Mouse (Mus musculus): ENCODE results near the gene Mrpl27. TPM values are rescaled to one million over a fixed set of nuclear protein-coding genes. Genes with fewer than 3 reads are reported as not detected.

Gene Mrpl27
- 54.7 and 59.9 TPM in 2 replicates for polyA plus RNA-seq (2015; fragmentation: Nextera tagmentation; extraction: Ambion mirVana)

DNA sequence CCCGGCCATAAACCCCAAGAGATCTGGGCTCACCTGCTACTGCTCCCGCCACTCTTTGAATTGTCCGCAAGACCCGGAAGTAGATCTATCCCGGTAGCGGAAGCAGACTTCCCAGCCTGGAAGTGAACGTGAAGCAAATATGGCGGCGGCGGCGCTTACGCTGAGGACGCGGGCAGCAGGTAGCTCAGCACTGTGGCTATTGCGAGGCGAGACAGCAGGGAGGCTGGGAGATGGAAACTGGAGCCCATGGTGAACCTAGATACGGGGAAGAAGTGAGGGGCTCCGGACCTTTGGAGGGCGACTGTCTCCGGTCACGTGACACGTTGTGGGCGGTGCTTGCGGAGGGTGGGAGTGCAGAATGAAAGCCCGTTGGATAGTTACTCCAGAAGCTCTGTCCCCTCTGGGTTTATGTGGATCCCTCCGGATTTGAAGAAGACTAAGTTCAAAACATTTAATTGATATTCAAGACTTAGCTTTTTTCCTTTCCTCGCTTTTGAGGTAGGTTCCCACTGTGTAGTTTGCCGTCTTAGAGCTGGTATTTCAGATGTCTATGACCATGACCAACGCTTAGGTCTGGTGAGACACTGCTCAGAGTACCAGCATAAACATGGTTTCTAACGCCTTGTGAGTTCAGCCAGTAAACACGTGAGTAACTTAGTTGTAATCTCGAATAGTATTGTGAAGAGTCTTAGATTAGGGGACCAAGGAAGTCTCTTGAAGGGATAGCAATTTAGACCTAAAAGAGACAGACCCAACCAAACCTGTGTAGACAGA, at the start of gene Mrpl27, which contains the start of gene Eme1:
TSS of gene Mrpl27 (plus strand) at position 105 of the 774 bp plus-strand sequence.
TSS of gene Eme1 (minus strand) at position 302 of the 774 bp plus-strand sequence.
- H3K9me3 ChIP-seq (replicated peaks) = no peaks in the 10 kb centered on the region
- under 1% methylated on average over 32 of the region's 32 CpGs for WGBS (ENCODE audit: insufficient replicate concordance)
- peak within 1 kb of the TSS; percentile 71 for H3K9ac ChIP-seq
- H3K27ac ChIP-seq (replicated peaks) = peak within 1 kb of the TSS; percentile 92
- H3K36me3 ChIP-seq (replicated peaks) = peaks cover 55% of the 10 kb centered on the region
- peaks cover 31% of the 10 kb centered on the region for H3K4me1 ChIP-seq (replicated peaks)
- H3K4me2 ChIP-seq = peak within 1 kb of the TSS; percentile 67
- H3K4me3 ChIP-seq (replicated peaks) = peak within 1 kb of the TSS; percentile 88
- no peaks in the 10 kb centered on the region for H3K27me3 ChIP-seq
- ATAC-seq (ENCODE audit: insufficient read depth) = peak; percentile 86

GRCm38 (mm10) chr11:94610744-94611740, 42.5 kb upstream of the Mrpl27 start:
- Histone ChIP-seq H3K4me2 (no peak overlapping the region), H3K4me1 (replicated peaks) (no peaks in the 10 kb centered on the region), H3K9ac (no peak overlapping the region), H3K36me3 (replicated peaks) (no peaks in the 10 kb centered on the region), H3K27ac (replicated peaks) (no peak overlapping the region), H3K9me3 (replicated peaks) (no peaks in the 10 kb centered on the region), H3K27me3 (no peaks in the 10 kb centered on the region), H3K4me3 (replicated peaks) (no peak overlapping the region)
- 41% methylated on average over 4 of the region's 4 CpGs for WGBS (ENCODE audit: insufficient replicate concordance)
- ATAC-seq (ENCODE audit: insufficient read depth) = no peak

GRCm38 (mm10) chr11:94614603-94615002, 39.0 kb upstream of the Mrpl27 start:
- H3K4me1 ChIP-seq (replicated peaks) = no peaks in the 10 kb centered on the region
- H3K9me3 ChIP-seq (replicated peaks) = no peaks in the 10 kb centered on the region
- WGBS (ENCODE audit: insufficient replicate concordance) = 62% methylated on average over 4 of the region's 4 CpGs
- H3K27me3 ChIP-seq = no peaks in the 10 kb centered on the region
- no peak overlapping the region for H3K9ac ChIP-seq
- no peak for ATAC-seq (ENCODE audit: insufficient read depth)
- no peaks in the 10 kb centered on the region for H3K36me3 ChIP-seq (replicated peaks)
- no peak overlapping the region for H3K4me2 ChIP-seq
- no peak overlapping the region for H3K4me3 ChIP-seq (replicated peaks)
- no peak overlapping the region for H3K27ac ChIP-seq (replicated peaks)

DNA sequence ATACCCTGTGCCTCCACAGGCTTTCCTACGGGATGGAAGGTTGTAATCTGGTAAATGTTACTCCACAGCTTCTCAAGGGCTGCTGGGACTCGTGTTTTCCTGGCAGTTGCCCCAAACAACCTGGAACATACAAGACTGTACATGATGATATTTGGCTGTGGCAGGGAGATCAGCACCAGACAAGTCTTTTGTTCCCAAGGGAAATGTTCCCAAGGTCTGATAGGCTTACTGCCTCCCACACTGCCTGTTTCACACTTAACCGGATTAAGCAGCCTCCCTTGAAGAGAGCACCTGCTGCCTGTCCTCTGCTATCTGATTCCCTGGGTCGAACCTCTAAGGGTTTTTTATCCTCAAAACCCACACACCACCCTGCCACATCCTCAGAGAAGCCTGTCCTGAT, 38.1 kb upstream of the Mrpl27 start:
- no peaks in the 10 kb centered on the region for H3K36me3 ChIP-seq (replicated peaks)
- H3K9ac ChIP-seq = no peak overlapping the region
- H3K4me2 ChIP-seq = no peak overlapping the region
- no peak for ATAC-seq (ENCODE audit: insufficient read depth)
- no peaks in the 10 kb centered on the region for H3K4me1 ChIP-seq (replicated peaks)
- H3K27ac ChIP-seq (replicated peaks) = no peak overlapping the region
- no peaks in the 10 kb centered on the region for H3K27me3 ChIP-seq
- no peaks in the 10 kb centered on the region for H3K9me3 ChIP-seq (replicated peaks)
- H3K4me3 ChIP-seq (replicated peaks) = no peak overlapping the region
- WGBS (ENCODE audit: insufficient replicate concordance) = 29% methylated on average over 4 of the region's 4 CpGs

- no peak overlapping the region for H3K27ac ChIP-seq (replicated peaks)
- H3K9ac ChIP-seq = no peak overlapping the region
- WGBS (ENCODE audit: insufficient replicate concordance) = 60% methylated on average over 2 of the region's 2 CpGs
- no peak for ATAC-seq (ENCODE audit: insufficient read depth)
- no peaks in the 10 kb centered on the region for H3K27me3 ChIP-seq
- no peaks in the 10 kb centered on the region for H3K9me3 ChIP-seq (replicated peaks)
- no peak overlapping the region for H3K4me3 ChIP-seq (replicated peaks)
- H3K4me2 ChIP-seq = no peak overlapping the region
- H3K36me3 ChIP-seq (replicated peaks) = no peaks in the 10 kb centered on the region
- H3K4me1 ChIP-seq (replicated peaks) = no peaks in the 10 kb centered on the region
Observed at GRCm38 (mm10) chr11:94617646-94618045, 35.9 kb upstream of the Mrpl27 start.

GRCm38 (mm10) chr11:94620766-94621457, 32.7 kb upstream of the Mrpl27 start:
- no peaks in the 10 kb centered on the region for H3K9me3 ChIP-seq (replicated peaks)
- H3K36me3 ChIP-seq (replicated peaks) = no peaks in the 10 kb centered on the region
- H3K27me3 ChIP-seq = no peaks in the 10 kb centered on the region
- H3K27ac ChIP-seq (replicated peaks) = no peak overlapping the region
- no peak overlapping the region for H3K4me3 ChIP-seq (replicated peaks)
- 50% methylated on average over 6 of the region's 6 CpGs for WGBS (ENCODE audit: insufficient replicate concordance)
- no peak for ATAC-seq (ENCODE audit: insufficient read depth)
- no peaks in the 10 kb centered on the region for H3K4me1 ChIP-seq (replicated peaks)
- no peak overlapping the region for H3K4me2 ChIP-seq
- no peak overlapping the region for H3K9ac ChIP-seq

DNA sequence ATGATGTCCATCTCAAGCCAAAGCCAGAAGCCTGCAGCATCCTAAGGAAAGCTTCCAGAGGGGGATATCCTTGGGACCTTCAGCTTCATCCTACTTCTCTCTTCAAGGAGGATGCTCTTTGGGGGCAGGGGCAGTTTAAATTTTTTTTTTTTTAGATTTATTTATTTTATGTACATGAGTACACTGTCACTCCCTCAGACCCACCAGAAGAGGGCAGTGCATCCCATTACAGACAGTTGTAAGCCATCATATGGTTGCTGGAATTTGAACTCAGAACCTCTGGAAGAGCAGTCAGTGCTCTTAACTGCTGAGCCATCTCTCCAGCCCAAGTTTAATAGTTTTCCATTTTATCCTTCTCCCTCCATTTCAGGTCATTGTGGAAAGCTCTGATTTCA, 32.1 kb upstream of the Mrpl27 start:
- Histone ChIP-seq H3K36me3 (replicated peaks) (no peaks in the 10 kb centered on the region), H3K27me3 (no peaks in the 10 kb centered on the region), H3K27ac (replicated peaks) (no peak overlapping the region), H3K4me2 (no peak overlapping the region), H3K4me1 (replicated peaks) (no peaks in the 10 kb centered on the region), H3K9ac (no peak overlapping the region), H3K4me3 (replicated peaks) (no peak overlapping the region), H3K9me3 (replicated peaks) (no peaks in the 10 kb centered on the region)
- ATAC-seq (ENCODE audit: insufficient read depth) = no peak

- WGBS (ENCODE audit: insufficient replicate concordance) = 15% methylated on average over 2 of the region's 2 CpGs
- no peak for ATAC-seq (ENCODE audit: insufficient read depth)
Observed at GRCm38 (mm10) chr11:94622162-94622561, 31.4 kb upstream of the Mrpl27 start.

GRCm38 (mm10) chr11:94629199-94629883, 24.2 kb upstream of the Mrpl27 start, which contains the start of gene Lrrc59:
Lrrc59 (plus strand) TSS chr11:94629767.
- peaks cover 30% of the 10 kb centered on the region for H3K36me3 ChIP-seq (replicated peaks)
- peak within 1 kb of the TSS; percentile 93 for H3K4me2 ChIP-seq
- H3K9me3 ChIP-seq (replicated peaks) = no peaks in the 10 kb centered on the region
- peak within 1 kb of the TSS; percentile 76 for H3K27ac ChIP-seq (replicated peaks)
- peak; percentile 95 for ATAC-seq (ENCODE audit: insufficient read depth)
- H3K4me3 ChIP-seq (replicated peaks) = peak within 1 kb of the TSS; percentile 96
- H3K9ac ChIP-seq = peak within 1 kb of the TSS; percentile 84
- H3K27me3 ChIP-seq = no peaks in the 10 kb centered on the region
- peaks cover 25% of the 10 kb centered on the region for H3K4me1 ChIP-seq (replicated peaks)
- WGBS (ENCODE audit: insufficient replicate concordance) = 2% methylated on average over 41 of the region's 41 CpGs

More at GRCm38 (mm10) chr11:94622162-94622561, 31.4 kb upstream of the Mrpl27 start:
- Histone ChIP-seq H3K4me3 (replicated peaks) (no peak overlapping the region), H3K9me3 (replicated peaks) (no peaks in the 10 kb centered on the region), H3K4me1 (replicated peaks) (no peaks in the 10 kb centered on the region), H3K9ac (no peak overlapping the region), H3K27me3 (no peaks in the 10 kb centered on the region), H3K36me3 (replicated peaks) (no peaks in the 10 kb centered on the region), H3K4me2 (no peak overlapping the region), H3K27ac (replicated peaks) (no peak overlapping the region)

GRCm38 (mm10) chr11:94629884-94630198, 23.7 kb upstream of the Mrpl27 start:
- peak overlapping the region; percentile 76 for H3K27ac ChIP-seq (replicated peaks)
- H3K4me2 ChIP-seq = peak overlapping the region; percentile 93
- WGBS (ENCODE audit: insufficient replicate concordance) = 0% methylated on average over 28 of the region's 28 CpGs
- peaks cover 35% of the 10 kb centered on the region for H3K36me3 ChIP-seq (replicated peaks)
- H3K4me3 ChIP-seq (replicated peaks) = peak overlapping the region; percentile 96
- peak overlapping the region; percentile 84 for H3K9ac ChIP-seq
- H3K9me3 ChIP-seq (replicated peaks) = no peaks in the 10 kb centered on the region
- H3K4me1 ChIP-seq (replicated peaks) = peaks cover 25% of the 10 kb centered on the region
- peak; percentile 71 for ATAC-seq (ENCODE audit: insufficient read depth)
- H3K27me3 ChIP-seq = no peaks in the 10 kb centered on the region

Measured in liver, embryonic 15.5 days (tissue).